Mouse (Mus musculus) cerebellum, adult 18-20 months (tissue): Measurements from ENCODE around the gene Fam196b.

ENCODE experiments used
- DNase-seq, 2 experiments: peaks; one replicate each; pipeline ENCODE4 v3.0.0; 2021

The Fam196b gene

DNA sequence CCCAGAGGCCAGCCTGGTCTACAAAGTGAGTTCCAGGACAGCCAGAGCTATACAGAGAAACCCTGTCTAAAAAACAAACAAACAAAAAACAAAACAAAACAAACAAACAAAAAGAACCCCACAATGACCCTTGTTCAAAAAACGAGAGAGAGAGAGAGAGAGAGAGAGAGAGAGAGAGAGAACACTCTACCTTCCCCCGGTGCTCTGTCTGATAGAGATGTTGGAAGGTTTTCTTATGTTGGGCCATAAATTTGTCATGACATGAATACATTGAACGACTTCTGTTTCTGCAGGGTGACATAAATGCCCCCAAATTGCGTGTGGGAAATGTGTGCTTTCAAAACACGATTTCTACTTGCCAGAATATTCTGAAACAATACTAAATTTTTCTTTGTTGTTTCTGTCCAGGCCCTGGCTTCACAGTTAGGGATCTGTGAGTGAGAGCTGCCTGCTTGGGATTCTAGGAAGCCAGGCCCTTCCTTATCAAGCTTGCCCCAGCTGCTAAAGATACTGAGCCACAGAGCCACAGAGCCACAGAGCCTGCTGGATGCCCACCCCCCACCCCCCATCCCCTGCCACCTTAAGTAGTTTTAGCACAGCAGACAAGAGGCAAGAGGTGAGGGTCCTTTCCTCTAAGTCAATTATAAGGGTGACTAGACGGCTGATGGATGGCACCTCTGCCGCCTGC, 17.9 kb downstream of the Fam196b start:
- no peak for DNase-seq

DNA sequence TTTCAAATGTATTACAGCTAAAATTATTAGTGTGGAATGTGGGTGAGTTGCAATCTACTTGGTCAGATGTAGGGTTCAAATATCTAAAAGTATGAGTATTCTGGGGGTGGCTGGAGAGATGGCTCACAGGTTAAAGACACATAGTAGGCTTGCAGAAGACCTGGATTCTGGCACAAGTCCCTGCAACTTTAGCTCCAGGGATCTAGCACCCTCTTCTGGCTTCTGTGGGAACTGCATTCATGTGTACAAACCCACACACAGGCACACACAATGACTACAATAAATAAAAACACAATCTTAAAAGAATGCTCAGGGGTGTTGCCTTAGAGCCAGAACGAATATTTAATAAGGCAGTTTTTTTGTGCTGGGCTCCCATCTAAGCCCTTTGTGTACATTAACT, 23.3 kb downstream of the Fam196b start:
- no peak for DNase-seq

DNA sequence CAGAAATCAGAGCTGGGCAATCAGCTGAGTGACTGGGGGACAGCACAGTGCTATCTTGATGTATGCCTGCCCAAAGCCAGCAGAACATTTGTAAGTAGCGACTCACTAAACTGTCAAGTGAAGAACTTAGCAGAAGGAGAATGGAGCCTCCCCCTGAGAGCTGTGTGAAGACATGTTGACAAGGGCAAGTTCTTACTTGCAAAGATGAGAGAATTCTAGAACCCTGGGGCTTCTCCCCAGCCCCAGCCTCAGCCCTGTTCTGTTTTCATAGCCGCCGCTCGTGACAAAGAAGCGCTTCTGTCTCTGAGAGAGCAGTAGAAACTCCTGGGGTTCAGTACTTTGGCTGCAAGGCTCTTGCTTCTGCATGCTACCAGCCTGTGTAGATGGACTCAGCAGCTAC, 25.1 kb downstream of the Fam196b start:
- no peak for DNase-seq

DNA sequence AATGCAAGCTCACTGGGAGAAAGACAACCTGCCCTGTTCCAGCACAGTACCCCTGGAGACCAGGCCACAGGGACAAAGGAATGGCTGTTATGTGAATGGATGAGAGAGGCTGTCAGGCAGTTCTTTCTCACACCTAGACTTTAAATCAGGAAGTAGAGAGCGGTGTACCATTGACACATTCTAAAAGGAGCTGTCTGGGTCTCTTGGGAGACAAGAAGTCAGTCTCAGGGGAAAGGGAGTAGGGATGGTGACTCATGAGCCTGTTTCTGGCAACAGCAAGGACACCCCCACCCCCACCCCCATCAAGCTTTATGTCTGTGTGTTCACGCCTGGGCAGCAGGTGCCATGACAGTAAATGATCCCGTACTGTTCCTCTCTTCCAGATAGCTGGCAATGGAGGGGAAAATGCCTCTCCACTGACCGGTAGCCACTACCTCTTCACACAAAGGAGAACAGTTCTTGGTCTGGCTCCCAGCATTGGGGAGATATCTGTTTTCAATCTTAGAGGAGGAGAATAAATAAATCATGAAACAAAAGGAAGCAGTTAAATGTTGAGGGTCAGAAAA, 29.2 kb downstream of the Fam196b start:
- no peak for DNase-seq

DNA sequence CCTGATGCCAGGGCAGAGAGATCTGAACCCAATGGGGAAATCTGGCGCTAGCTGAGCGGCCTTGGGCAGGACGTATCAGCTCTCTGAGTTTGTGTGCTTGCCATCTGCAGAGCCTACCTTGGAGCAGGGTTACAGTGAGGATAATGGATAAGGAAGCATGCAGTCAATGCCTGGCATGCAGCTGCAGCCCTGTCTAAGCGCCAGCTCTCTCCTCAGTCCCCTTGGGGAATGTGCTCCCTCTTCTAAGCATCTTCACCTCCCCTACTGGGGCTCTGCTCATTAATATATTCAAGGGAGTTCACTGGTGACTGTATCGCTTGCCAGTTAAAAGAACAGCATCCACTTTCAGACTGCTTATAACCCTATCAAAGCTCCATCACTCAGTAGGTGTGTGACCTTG, 29.7 kb downstream of the Fam196b start:
- DNase-seq: no peak

DNA sequence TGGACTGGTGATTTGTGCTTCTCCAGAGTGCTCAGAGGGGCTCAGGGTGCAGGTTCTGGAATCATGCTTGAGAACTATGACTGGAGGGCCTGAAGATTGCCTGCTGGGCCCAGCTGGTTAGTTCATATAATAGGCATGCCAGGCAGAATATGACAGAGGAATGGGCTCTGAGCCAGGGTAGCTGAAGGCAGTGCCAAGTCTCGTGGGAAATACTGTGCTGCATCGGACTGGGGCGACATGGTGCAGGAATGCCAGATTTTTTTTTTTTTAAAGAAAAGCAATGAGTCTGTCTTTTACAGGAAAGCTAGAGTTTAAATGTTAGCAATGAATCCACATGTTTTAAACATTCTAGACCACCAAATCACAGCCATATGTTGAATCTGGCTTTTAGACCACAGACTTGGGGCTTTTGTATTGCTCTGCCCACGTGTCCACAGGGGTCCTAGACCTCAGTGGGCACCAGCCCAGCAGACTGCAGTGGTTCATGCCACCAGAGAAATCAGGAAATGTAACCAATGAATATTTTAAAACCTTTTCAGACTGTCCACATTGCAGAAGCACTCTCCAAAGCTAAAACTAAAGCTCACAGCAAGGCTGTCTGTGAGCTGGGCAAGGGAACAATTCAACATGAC, 33.8 kb downstream of the Fam196b start:
- DNase-seq: peak; percentile 6 to 20

DNA sequence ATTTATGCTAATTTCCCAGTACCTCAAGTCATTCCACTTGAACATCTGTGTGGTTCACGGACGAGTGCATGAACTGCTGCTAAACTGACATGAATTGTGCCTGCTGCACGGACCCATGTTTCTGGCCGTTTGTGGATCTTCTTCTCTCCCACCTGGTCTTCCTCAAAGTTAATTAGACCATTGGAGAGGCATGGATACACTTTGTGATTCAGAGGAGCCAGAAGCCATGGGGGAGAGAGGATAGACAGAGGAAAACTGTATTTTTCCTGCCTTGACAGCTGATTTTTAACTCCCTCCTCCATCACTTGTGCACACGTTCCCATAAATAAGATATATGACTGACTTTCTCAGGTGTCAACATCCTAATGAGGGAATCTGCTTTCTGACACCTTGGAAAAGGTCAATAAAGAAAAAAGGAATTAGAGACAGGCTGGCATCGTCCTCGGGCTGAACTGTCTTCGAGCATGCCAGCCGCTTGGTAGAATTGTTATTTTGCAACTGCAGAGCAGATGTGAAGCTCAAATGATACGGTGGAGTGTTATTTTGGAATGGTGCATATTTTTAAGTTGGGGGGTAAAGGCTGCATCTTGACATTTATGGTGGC, 34.9 kb downstream of the Fam196b start:
- DNase-seq: no peak

DNA sequence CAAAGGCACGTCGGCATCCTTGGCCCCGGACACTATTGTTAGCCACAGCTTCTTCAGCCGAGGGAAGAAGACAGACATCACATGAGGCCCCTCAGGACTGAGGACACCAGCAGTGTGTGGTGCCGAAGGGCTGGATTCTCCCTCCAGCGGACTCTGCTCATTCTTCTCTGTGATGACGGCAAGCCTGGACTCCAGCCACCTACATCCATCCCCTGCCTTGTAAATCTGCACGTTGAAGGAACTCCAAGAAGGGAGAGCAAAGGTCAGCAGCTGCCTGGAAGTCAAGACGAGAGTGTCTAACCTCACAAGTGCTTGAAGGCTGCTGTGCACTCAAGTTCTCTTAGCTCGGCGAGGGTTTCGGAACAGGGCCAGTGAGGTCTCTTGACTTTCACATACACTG, 40.8 kb downstream of the Fam196b start:
- peak in 1 of 2 experiments; percentile 4 for DNase-seq

DNA sequence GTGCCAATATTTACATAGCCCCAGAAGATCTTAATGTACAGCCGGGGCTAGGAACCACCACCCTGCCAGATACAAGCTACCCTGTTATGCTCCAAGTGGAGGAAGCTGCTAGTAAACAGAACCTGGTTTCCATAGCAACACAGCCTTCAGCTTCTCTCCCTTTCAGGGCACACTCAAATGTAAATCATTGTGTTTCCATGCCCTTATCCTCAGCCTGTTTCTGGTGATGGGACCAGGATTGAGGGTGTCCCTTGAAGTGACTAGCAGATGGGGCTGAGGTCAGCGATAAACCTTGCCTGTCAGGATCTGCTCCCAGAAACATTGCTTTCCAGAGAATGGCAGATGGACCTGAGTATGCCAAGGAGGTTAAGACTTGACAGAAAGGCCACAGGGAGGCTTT, 41.5 kb downstream of the Fam196b start:
- DNase-seq: peak in 1 of 2 experiments; percentile 6

DNA sequence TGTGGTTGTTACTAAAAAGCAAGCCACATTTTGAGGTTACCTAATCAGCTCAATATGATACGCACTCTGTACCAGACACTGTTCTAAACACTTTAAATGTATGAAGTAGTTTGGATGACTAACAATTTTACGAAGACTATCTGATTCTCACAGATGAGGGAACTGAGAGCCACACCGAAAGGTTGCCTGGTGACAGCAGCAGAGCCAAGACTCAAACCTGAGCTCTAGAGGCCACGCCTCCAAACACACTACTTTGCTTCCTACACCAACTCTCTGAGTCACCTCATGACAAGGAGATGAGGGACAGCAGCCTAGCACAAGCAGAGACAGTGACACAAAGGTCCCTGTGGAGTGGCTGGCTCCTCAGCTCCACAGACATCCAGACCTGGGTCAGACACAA, 57.6 kb downstream of the Fam196b start:
- no peak for DNase-seq

DNA sequence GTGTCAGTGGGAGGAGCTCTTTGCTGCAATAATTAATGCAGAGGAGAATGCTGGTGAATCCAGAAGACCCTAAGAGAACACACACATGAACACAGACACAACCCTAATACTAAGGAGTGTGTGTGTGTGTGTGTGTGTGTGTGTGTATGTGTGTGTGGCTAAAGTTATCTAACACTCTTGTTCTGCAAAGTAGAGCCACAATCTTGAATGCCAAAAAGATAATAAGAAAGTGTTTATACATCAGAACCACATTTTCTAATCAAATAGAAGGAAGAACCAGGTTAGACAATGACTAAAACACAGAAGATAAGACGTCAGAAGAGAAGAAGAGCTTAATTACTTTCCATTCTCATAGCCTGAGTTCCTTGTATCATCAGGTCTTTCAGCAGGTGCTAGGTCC, 60.9 kb downstream of the Fam196b start:
- no peak for DNase-seq

DNA sequence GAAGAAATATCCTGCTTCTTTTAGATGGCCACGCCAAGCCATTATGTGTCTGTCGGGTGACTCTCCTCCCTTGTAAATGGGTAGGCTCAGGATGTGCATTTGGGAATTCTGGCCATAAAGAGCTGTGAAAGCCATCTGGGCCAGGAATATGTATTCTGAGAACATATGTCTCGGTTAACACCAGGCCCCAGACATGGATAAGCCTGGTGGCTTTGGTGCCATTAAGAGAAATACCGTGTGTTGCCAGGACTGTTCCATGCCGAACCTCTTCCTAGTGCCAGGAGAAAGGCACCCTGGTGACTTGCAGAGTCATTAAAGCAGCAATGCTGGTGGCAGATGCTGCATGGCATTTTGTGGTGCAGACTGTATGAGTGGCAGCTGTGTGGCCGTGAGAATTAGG, 63.0 kb downstream of the Fam196b start:
- no peak for DNase-seq

DNA sequence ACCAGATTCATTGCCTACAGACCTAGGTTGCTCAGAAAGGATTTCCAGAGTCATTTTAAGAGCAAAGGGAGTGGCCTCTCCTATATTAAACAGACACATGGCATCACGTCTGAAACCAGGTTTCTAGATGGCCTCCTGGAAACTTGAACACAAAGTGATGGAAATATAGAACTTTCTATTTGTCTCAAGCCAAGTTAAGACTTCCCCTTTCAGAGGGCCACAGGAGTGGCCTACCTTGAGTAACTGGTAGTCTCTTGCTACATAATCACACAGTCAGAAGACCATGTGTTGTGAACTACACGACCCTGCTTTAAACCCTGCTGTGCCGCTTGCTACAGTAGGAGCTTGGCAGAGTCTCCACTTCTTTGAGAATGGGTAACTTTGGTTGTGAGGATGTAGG, 68.9 kb downstream of the Fam196b start:
- no peak for DNase-seq

DNA sequence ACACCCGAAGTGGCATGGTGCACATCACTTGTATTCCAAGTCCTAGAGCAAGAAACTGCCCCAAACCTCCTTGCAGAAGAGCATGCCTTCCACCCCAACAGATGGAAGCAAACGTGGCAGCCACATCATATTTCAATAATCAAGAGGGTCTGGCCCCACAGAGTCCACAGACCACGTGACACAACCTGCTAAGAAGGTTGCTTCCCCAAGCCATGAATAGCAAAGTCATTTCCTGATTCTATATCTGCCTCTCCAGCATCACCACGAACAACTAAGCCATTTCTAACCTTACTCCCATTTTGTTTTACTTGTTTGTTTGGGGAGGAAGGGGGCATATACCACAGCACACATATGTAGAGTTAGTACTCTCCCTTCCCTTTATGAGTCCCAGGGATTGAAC, 69.6 kb downstream of the Fam196b start:
- DNase-seq: no peak

DNA sequence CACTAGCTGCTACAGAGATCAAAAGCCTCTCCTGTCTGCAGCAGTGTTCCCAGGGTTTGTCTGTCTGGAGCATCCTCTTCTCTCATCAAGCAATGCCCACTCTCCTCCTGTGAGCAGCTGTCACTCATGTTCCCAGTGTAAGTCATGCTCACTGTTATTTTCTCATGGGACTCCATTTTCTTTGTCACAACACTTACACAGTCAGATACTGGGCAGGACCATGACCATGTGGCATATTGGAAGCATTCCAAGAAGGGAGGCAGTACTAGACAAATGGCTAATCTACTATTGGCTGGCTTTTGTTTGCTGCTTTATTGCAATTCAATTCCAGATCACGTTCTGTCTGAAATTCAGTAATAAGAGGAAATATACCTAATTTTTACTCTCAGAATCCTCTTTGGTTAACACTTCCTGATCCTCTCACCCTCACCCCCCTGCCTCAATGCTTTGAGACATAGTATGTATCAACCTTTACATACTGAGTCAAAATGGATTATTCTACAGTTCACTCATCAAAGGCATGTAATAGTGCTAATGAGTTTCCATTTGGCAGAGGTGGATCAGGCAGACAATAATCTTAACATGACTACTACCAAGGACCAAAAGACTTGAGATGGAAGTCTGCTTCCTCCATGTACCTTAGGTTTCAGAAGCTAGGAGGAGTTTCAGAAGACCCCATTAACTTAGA, 70.5 kb downstream of the Fam196b start:
- DNase-seq: no peak

DNA sequence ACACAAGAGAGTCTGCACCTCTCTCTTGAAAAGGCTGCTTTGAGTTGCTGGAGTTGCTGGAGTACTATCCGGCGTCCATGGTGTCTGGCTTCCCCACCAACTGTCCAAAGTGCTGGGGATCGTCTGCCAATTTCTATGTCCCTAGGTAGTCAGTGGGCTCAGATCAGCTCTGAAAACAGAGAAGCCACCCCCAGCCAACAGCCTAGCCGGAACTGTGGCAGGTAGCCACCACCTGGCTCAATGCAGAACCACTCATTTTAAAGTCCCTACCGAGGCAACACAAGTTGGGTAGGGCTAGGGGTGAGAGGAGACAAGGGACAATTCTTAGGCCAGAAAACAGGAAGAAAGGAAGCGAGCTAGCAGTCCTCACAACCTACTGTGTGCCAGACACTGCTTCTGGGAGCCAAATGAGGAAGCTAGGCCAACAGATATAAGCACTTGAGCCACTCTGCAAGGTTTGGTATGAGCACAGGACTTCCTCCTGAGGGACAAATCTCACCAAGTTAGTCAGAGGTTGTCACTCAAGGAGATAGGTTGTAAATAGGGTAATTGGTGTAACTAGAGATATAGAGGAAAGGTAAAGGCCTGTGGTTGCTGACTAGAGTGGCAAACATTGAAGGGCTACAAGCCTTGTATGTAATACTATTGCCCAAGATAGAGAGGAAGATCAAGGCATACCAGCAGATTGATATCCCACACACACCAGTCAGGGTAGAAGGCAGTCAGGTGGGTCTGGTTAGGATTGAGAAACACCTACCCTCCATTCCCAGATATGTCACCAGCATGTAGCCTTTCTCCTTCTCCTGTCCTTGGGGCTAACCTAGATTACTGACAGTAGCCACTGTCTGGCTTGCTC, 74.9 kb downstream of the Fam196b start:
- no peak for DNase-seq

DNA sequence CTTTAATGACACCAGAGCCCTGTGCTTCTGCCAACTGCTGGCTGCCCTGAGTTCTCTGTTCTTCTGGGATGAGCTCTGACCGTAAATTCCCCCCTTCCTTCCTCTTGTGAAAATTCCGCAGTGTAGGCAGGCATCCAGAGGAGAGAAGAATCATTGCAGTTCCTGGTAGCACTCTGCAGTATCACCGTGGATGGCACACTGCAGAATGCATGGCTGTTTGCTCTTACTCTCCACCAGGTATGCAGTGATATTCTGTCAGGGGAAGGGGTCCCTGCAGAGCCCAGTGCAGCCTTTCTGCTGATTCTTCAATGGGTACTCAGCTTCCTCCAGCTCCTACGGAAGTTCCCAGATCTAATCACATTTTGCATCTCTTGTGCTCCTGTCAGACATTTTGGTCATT, 77.5 kb downstream of the Fam196b start:
- DNase-seq: no peak

DNA sequence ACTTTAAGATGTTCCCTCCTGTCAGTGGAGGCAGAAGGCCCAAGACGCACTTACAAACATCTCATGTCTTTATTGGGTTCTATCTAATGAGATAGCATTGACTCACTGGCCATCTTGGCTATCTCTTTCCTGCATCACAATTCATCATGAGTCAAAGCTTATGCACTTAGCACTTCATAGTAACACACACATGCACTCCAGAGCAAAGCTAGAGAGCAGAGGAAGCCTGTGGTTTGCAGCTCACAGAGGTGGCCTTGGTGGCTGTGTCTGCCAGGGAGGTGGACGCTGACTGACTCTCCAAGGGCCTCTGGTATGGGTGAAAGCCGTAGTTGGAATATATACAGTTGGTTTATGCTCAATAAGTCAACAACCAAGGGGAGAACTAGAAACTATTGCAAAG, 81.2 kb downstream of the Fam196b start:
- no peak for DNase-seq

DNA sequence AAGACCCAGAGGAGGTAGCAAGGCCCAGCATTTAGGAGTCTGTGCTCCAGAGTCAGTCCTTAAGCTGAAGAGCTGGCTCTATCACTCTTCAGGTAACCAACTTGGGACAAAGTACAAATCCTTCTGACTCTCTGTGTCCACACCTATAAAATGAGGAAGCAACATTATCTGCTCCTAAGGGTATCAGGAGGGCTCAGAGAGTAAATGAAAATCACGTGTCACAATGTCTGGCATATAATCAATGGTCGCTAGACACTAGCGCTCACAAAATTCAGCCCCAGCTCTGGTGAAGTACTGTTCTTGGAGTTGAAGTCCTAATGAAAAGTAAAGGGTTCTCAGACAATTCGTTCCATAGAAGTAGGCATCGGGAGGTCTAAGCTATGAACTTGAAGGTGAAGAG, 83.0 kb downstream of the Fam196b start:
- no peak for DNase-seq

DNA sequence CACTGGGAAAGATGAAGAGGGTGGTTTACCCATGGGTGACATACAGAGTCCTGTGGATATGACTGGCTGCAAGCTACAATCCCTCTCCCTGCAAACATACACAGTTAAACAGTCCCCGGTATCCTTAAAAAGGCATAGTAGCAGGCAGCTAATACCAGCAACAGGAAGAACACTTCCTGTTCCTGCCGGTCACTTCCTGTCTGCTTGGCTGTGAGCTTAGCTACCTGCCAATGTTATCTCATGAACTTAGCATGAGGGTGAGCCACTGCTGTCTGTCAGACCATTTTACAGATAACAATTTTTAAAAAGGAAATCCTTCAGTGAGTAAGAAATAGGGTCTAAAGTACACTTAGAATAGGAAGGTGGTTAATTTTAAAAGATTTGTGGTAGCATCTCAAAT, 83.9 kb downstream of the Fam196b start:
- DNase-seq: no peak

DNA sequence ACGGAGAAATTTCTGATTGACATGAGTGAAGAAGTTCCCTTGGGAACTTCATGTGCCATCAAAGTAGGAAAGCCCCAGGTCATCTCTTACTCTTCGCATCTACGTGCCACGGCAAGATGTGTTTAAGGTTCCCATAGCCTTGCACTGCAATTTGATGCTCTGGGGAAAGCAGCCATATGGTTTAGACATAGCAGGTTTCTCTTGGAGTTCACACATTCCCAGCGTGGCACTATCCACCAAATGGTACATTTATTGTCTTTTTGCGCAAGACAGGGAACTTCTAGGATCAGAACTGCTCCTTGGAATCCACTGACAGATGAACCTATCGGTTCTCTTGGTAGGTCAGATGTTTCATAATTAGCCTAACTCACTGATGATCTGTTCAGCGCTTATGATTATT, 86.7 kb downstream of the Fam196b start:
- DNase-seq: no peak

DNA sequence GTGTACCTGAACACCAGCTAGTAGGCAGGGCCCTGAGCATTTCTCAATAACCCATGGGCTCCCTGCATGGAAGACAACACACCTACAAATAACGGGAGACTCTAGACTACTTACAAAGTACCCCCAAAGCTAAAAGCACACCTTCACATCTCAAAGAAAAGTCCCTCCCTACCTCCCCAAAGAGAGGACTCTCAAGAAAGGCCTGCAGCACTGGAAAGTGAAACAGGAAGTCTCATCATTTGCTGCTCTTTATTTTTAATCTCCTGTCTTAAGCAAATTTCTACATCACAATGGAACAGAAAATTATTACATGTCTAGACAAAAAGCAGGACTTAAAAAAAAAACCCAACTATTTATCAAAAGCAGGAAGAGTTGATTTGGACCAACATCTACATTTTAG, 90.7 kb downstream of the Fam196b start:
- DNase-seq: no peak

DNA sequence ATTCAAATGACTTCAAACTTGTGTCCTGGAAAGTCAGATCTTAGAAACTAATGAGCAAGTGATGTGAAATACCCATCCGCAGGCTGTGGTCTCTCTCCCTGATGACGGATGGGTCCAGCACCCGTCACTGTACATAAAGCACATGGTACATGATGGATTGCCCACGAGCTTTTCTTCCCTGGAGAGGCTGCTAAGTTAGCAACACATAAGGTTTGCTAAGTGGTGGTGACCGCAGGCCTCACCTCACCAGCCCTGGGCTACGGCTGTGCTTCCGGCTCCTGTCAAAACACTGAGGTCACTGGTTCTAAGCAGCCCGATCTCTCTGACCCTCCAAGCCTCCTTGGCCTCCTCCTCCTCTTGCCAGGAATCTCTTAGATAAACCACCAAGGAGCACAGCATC, 91.7 kb downstream of the Fam196b start:
- DNase-seq: no peak
